Mouse (Mus musculus) testis, adult 2 months (tissue): ENCODE data around the gene Atp6v1g2.

Source experiments
- CTCF ChIP-seq: fragments of 200-500 bp; IDR thresholded peaks from 2 replicates; pipeline ENCODE4 v1.5.1; 2012; ENCODE audit warnings: low read depth, mild to moderate bottlenecking, inconsistent platforms, low read length, moderate library complexity; ENCODE audit not compliant: control insufficient read depth, insufficient read depth, insufficient replicate concordance
- POLR2A ChIP-seq: fragments of 200-500 bp; IDR thresholded peaks from 2 replicates; pipeline ENCODE4 v1.6.1; 2012; ENCODE audit warnings: low read depth, mild to moderate bottlenecking, inconsistent platforms, low read length, moderate library complexity; ENCODE audit not compliant: control insufficient read depth

- TF ChIP-seq CTCF (no peak), POLR2A (no peak)
These were observed 13.1 kb upstream of the Atp6v1g2 start, which contains the start of gene Gm16181 for GRCm38 (mm10) chr17:35220156-35220952.
